Mouse (Mus musculus) spleen, adult 2 months (tissue): ENCODE measurements around the gene Ric1.

Experiments
- CTCF ChIP-seq: fragments of 200-500 bp; IDR thresholded peaks from 2 replicates; pipeline ENCODE4 v1.5.1; 2011; ENCODE audit warnings: mild to moderate bottlenecking, inconsistent platforms; ENCODE audit not compliant: insufficient read depth, insufficient read length, insufficient replicate concordance; ENCODE audit errors: extremely low read depth
- POLR2A ChIP-seq: fragments of 200-500 bp; IDR thresholded peaks from 2 replicates; pipeline ENCODE4 v1.6.1; 2011; ENCODE audit warnings: low read depth, low read length, inconsistent platforms

DNA sequence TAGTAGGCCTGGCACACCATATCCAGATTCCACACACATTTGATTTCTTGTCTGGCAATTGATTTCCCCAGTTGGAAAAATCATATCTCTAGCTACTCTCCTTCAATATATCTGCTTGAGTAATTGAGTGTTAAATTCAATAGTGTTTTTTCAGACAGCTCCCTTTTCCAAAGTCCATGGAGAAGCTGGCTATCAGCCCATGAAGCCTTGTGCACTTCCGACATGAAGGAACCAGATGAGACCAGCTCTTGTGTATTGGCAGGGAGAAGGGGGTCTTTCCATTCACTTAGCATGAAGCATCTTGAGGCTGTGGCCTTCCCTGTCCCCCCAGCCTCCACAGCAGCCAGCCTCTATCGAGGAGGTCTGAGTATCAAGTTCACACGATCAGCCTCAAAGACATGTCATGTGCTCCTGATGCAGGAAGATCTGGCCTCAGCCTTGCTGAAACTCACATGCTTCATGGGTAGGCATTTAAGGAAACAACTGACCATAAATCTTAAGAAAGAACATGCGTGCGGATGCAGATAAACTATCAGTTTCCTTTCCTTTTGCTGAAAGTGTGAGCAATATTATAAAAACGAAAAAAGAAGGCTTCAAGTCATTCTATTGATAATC lies 23.1 kb upstream of the Ric1 start:
- TF ChIP-seq POLR2A, result no peak
- no peak for TF ChIP-seq CTCF
